Mouse (Mus musculus): ENCODE results near the gene Gm10073.

- TF ChIP-seq TCF12 (IDR thresholded peaks at IDR 0.05; ENCODE audit: insufficient read depth, poor library complexity, severe bottlenecking) (no peak), E2F4 (IDR thresholded peaks at IDR 0.05; ENCODE audit: insufficient read depth) (no peak), MYOG (IDR thresholded peaks at IDR 0.05; ENCODE audit: control insufficient read depth in 1 of 3, insufficient read depth in 1 of 3, insufficient read length in 2 of 3, low read depth in 2 of 3) (no peak), POLR2A (IDR thresholded peaks at IDR 0.05; ENCODE audit: insufficient read length, low read depth) (no peak), SRF (IDR thresholded peaks at IDR 0.05; ENCODE audit: control insufficient read depth, insufficient read length, low read depth) (no peak), POLR2AphosphoS2 (IDR thresholded peaks at IDR 0.05; ENCODE audit: insufficient read length, low read depth) (no peak), USF1 (IDR thresholded peaks at IDR 0.05; ENCODE audit: low read depth) (no peak)
Observed at GRCm38 (mm10) chr8:106616679-106617078, 43.4 kb upstream of the Gm10073 start.

Measured in myocyte (in vitro differentiated cells).